Comparison of ENCODE assay signal across 8 mouse cellular contexts in genomic region chr2:118257094-118257493, GRCm38 (mm10). TPM values are rescaled to one million over a fixed set of nuclear protein-coding genes. Genes with fewer than 3 reads are reported as not detected.
DNase-seq lines count a peak whose midpoint lies in the region; ATAC-seq and TF ChIP-seq lines count a peak whose summit lies in the region.

No protein-coding gene starts in this region.

- H3K36me3 ChIP-seq in heart, embryonic 12.5 days = no peaks in the 10 kb centered on the region
- no peaks in the 10 kb centered on the region for H3K36me3 ChIP-seq in heart, adult 2 months (ENCODE audit: control insufficient read depth, insufficient read depth, low read length)
- H3K36me3 ChIP-seq in forebrain, embryonic 14.5 days (ENCODE audit: control insufficient read depth, insufficient read depth, low read length) = no peaks in the 10 kb centered on the region
- H3K36me3 ChIP-seq in liver, embryonic 15.5 days (replicated peaks) = no peaks in the 10 kb centered on the region

- no peak for TF ChIP-seq EP300 in heart, adult 2 months (IDR thresholded peaks at IDR 0.05; ENCODE audit: insufficient read depth, low read depth, low read length)

- no peak for TF ChIP-seq CTCF in heart, adult 2 months (IDR thresholded peaks at IDR 0.05)
- TF ChIP-seq CTCF in cerebellum, adult 2 months (IDR thresholded peaks at IDR 0.05; ENCODE audit: borderline replicate concordance, insufficient read depth, low read depth, low read length) = no peak

- H3K79me2 ChIP-seq in heart, adult 2 months (replicated peaks; ENCODE audit: control insufficient read depth, insufficient read depth, low read length) = no peaks in the 10 kb centered on the region

- intact Hi-C loops in heart, adult 2 months (cut with DNase I) = no loop called here

- H3K9me3 ChIP-seq in heart, embryonic 12.5 days (replicated peaks) = 0 out of 2 replicates have a peak, but pooled peaks cover 3% of the 10 kb centered on the region
- no peaks in the 10 kb centered on the region for H3K9me3 ChIP-seq in forebrain, embryonic 14.5 days (replicated peaks; ENCODE audit: control insufficient read depth, low read length)
- no peaks in the 10 kb centered on the region for H3K9me3 ChIP-seq in liver, embryonic 15.5 days (replicated peaks)

- DNase-seq in heart, adult 2 months = no peak
- peak; percentile 82 for DNase-seq in A20 (ENCODE audit: low read depth, low spot score)
- DNase-seq in forebrain, embryonic 14.5 days (ENCODE audit: low spot score) = no peak
- no peak for DNase-seq in embryo, embryonic 9.5 days (ENCODE audit: extremely low spot score)
- no peak for DNase-seq in cerebellum, adult 2 months
- DNase-seq in gastrocnemius, adult 18-20 months (ENCODE audit: low spot score) = no peak

- H3K4me2 ChIP-seq in heart, embryonic 12.5 days = peak overlapping the region; percentile 78
- peak overlapping the region; percentile 54 for H3K4me2 ChIP-seq in forebrain, embryonic 14.5 days (ENCODE audit: low read length)
- H3K4me2 ChIP-seq in liver, embryonic 15.5 days = peak overlapping the region; percentile 58

- no peak overlapping the region for H3K27ac ChIP-seq in heart, embryonic 12.5 days (ENCODE audit: poor library complexity, severe bottlenecking)
- H3K27ac ChIP-seq in heart, adult 2 months = no peak overlapping the region
- no peak overlapping the region for H3K27ac ChIP-seq in forebrain, embryonic 14.5 days (ENCODE audit: low read depth, low read length)
- no peak overlapping the region for H3K27ac ChIP-seq in liver, embryonic 15.5 days (replicated peaks)
- no peak overlapping the region for H3K27ac ChIP-seq in cerebellum, adult 2 months (ENCODE audit: insufficient read depth, low read length)

- H3K9ac ChIP-seq in heart, embryonic 12.5 days = no peak overlapping the region
- no peak overlapping the region for H3K9ac ChIP-seq in heart, adult 2 months (ENCODE audit: low read depth, low read length)
- no peak overlapping the region for H3K9ac ChIP-seq in forebrain, embryonic 14.5 days (ENCODE audit: low read length)
- no peak overlapping the region for H3K9ac ChIP-seq in liver, embryonic 15.5 days

- H3K4me1 ChIP-seq in heart, embryonic 12.5 days (replicated peaks) = no peaks in the 10 kb centered on the region
- no peaks in the 10 kb centered on the region for H3K4me1 ChIP-seq in heart, adult 2 months (ENCODE audit: control insufficient read depth, insufficient read depth, low read length)
- 0 out of 2 replicates have a peak, but pooled peaks cover 4% of the 10 kb centered on the region for H3K4me1 ChIP-seq in forebrain, embryonic 14.5 days (ENCODE audit: control insufficient read depth, insufficient read depth, low read length)
- H3K4me1 ChIP-seq in liver, embryonic 15.5 days (replicated peaks) = peaks cover 8% of the 10 kb centered on the region
- H3K4me1 ChIP-seq in cerebellum, adult 2 months (ENCODE audit: control insufficient read depth, insufficient read depth, low read length) = no peaks in the 10 kb centered on the region

- 70% methylated on average over 8 of the region's 8 CpGs for WGBS in heart, embryonic 12.5 days
- 62% methylated on average over 8 of the region's 8 CpGs for WGBS in heart, adult 2 months
- 74% methylated on average over 8 of the region's 8 CpGs for WGBS in forebrain, embryonic 14.5 days
- WGBS in liver, embryonic 15.5 days (ENCODE audit: insufficient replicate concordance) = 45% methylated on average over 8 of the region's 8 CpGs
- WGBS in cerebellum, adult 2 months = 76% methylated on average over 8 of the region's 8 CpGs

- no peak for ATAC-seq in heart, embryonic 12.5 days (ENCODE audit: insufficient number of reproducible peaks, low FRiP score)
- ATAC-seq in forebrain, embryonic 14.5 days = no peak
- no peak for ATAC-seq in liver, embryonic 15.5 days (ENCODE audit: insufficient read depth)

- H3K4me3 ChIP-seq in heart, embryonic 12.5 days = peak overlapping the region; percentile 57; the same call in 1 of the 2 replicates
- no peak overlapping the region for H3K4me3 ChIP-seq in heart, adult 2 months
- peak overlapping the region; percentile 34; the same call in 1 of the 2 replicates for H3K4me3 ChIP-seq in forebrain, embryonic 14.5 days (ENCODE audit: low read depth, low read length)
- no peak overlapping the region; the same call in 1 of the 2 replicates for H3K4me3 ChIP-seq in liver, embryonic 15.5 days (replicated peaks)
- no peak overlapping the region for H3K4me3 ChIP-seq in cerebellum, adult 2 months (replicated peaks; ENCODE audit: insufficient read depth, low read depth, low read length)

- TF ChIP-seq POLR2A in heart, adult 2 months (IDR thresholded peaks at IDR 0.05; ENCODE audit: insufficient read depth, low read depth, low read length) = no peak
- no peak for TF ChIP-seq POLR2A in cerebellum, adult 2 months (IDR thresholded peaks at IDR 0.05; ENCODE audit: borderline replicate concordance, insufficient read depth, low read length)

- 0 out of 2 replicates have a peak, but pooled peaks cover 18% of the 10 kb centered on the region for H3K27me3 ChIP-seq in heart, embryonic 12.5 days (replicated peaks)
- 0 out of 2 replicates have a peak, but pooled peaks cover 2% of the 10 kb centered on the region for H3K27me3 ChIP-seq in heart, adult 2 months (ENCODE audit: control insufficient read depth, insufficient read depth, low read length)
- no peaks in the 10 kb centered on the region for H3K27me3 ChIP-seq in forebrain, embryonic 14.5 days (replicated peaks; ENCODE audit: control insufficient read depth, insufficient read depth, low read length)
- H3K27me3 ChIP-seq in liver, embryonic 15.5 days = no peaks in the 10 kb centered on the region
- H3K27me3 ChIP-seq in cerebellum, adult 2 months (ENCODE audit: control insufficient read depth, insufficient read depth, low read length) = no peaks in the 10 kb centered on the region; the same call in 1 of the 2 replicates

RNA-seq across cellular contexts. Expression of gene Fsip1, which starts 0.3 kb away (rescaled TPM):
- 0.23 TPM in 1 of 2 replicates, not detected in the other for polyA plus RNA-seq in heart, embryonic 12.5 days (2016; fragmentation: Nextera tagmentation; extraction: Ambion mirVana)
- not detected for total RNA-seq in heart, adult 2 months (2021)
- 0.06 TPM in 1 of 2 replicates, not detected in the other for polyA plus RNA-seq in heart, adult 2 months (2012; rRNA removed)
- polyA plus RNA-seq in forebrain, embryonic 14.5 days (2014; fragmentation: Nextera tagmentation; extraction: Ambion mirVana) = 4.2 and 4.3 TPM in 2 replicates
- 0.13 TPM in 1 of 2 replicates, not detected in the other for polyA plus RNA-seq in liver, embryonic 15.5 days (2015; fragmentation: Nextera tagmentation; extraction: Ambion mirVana)
- 0.36 and 0.38 TPM in 2 replicates for polyA plus RNA-seq in cerebellum, adult 2 months (2012; rRNA removed)
- total RNA-seq in gastrocnemius, adult 18-20 months (2021) = not detected

Comparison
In these comparisons a context has a peak if more than half of its experiments do, and no peak if none do; other contexts are left out.
1. H3K4me3 ChIP-seq: peak in heart, embryonic 12.5 days (single experiment) and forebrain, embryonic 14.5 days (single experiment); none in heart, adult 2 months (single experiment), liver, embryonic 15.5 days (single experiment) and cerebellum, adult 2 months (single experiment).
2. Peak in every context shown above with its lines, with median percentiles within 50 percentile points of each other: H3K4me2 ChIP-seq.